Mouse (Mus musculus) right cerebral cortex, postnatal 36 days (tissue): ENCODE data around the gene Rhot2.

ENCODE experiments used
- DNase-seq, 2 experiments: peaks; one replicate each; pipeline ENCODE4 v3.0.0; 2022; ENCODE audit warnings: low spot score in 2 of 2, mixed read lengths in 1 of 2

Gene Rhot2

GRCm38 (mm10) chr17:25796211-25796771 is 48.4 kb downstream of the Rhot2 start:
- no peak for DNase-seq

DNA sequence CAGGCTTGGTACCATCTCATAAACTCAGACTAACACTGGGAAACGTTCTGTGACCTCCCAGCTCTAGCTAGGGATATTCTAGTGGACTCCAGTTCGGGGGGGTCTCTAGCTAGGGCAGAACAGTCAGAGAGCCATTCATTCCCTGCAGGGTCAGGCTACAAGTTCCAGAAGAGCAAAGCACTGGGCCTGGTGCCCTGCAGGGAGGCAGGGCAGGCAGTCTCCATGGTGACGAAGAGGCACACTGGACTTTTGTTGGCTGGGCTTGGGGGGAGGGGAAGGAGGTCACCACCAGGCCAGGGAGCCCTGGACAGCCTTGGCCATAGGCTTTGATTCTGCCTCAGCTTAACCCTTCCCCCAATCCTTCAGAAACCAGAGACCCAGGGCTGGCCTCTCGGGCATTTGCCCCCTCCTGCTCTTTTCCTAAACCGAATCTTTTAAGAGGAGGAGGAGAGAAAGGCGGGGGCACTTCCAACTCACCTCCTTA is 49.0 kb downstream of the Rhot2 start, which contains the start of gene AC134908.4:
AC134908.4 (minus strand) TSS at position 51 of the 484 bp plus-strand sequence.
- DNase-seq, result peak; percentile 66 to 73

DNA sequence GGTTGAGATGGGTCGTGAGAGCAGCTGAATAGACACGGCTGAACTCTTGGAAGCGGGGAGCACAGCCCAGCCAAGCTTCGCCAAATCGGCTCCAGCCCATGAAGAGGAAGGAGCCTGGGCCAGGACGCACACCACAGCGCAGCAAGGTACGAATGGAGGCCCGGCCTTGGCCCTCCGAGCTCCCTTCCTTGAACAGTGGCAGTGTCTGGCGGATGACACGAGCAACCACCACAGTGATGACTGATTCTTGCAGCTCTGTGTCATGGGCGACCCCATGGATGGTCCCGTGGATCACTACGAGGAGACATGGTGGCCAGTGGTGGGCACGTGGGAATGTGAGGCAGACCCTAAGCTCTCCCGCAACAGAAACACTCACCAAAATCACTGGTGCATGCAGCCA is 49.7 kb downstream of the Rhot2 start:
- no peak for DNase-seq

DNA sequence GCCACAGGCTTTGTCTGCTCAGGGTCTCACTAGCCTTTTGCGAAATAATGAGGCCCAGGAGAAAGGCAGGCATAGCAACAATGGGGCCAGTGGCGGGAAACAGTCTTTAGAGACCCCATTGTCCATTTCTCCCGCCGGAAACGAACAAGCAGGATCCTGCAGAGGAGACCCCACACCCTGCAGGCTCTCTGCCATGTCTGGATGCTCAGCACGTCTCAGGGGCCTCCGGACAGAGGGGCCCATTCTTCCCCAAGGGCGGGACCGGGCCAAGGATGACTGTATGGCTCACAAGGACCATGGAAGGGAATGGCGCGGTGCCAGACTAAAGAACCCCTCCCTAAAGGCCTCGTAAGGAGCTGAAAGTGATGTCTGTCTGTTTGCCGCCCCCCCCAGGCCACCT is 50.5 kb downstream of the Rhot2 start:
- no peak for DNase-seq

- DNase-seq, result peak; percentile 56 to 66
These were observed 52.0 kb downstream of the Rhot2 start, which contains the start of gene Fam173a for GRCm38 (mm10) chr17:25792615-25793014. TSS of gene Fam173a (minus strand) at chr17:25792901.

- DNase-seq, result peak; percentile 67 to 69
These were observed 52.7 kb downstream of the Rhot2 start for GRCm38 (mm10) chr17:25791843-25792527.

DNA sequence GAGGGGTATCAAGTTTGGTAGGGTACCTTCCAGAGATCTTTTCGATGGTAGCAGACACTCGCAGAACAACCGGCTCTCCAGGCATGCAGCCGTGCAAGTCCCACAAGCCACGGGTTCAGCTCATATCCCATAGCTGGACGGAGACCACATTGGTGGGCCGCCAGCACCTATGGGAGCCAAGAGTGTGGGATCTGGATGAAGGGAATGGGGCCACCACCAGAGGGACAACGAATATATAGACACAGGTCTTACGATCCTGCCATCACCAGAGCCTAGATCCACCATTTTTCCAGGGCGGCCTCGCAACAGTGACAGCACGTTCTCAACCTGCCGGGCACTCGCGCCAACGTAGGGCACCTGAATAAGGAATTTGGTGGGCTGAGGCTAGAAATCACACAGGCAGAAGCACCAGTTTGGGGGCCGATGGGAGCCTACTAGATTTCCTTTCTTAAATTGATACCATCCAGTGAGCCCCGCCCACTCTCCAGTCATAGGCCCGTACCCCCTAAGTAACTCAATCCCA is 53.3 kb downstream of the Rhot2 start:
- DNase-seq, result no peak
